Mouse (Mus musculus) heart, adult 8-10 months (tissue): Measurements from ENCODE around the gene Akr1c14. TPM values are rescaled to one million over a fixed set of nuclear protein-coding genes. Genes with fewer than 3 reads are reported as not detected.
"Not testable (repeated sequence)": the region's sequence is repeated elsewhere in the genome, so short reads cannot be mapped to it uniquely, and the experiment has no call there.

Source experiments
- DNase-seq: peaks from one replicate; pipeline ENCODE4 v3.0.0; 2022; ENCODE audit warnings: low spot score
- total RNA-seq, 4 experiments: library from RNA; stranded (reverse); gene quantifications; 2 replicates each; pipeline ENCODE4 v1.2.4; 2022

Gene Akr1c14
- 10 to 100 TPM in 1 of 4 experiments, 1 to 10 TPM in 3; 6.3 to 13.4 (median 8.9) TPM for total RNA-seq

DNA sequence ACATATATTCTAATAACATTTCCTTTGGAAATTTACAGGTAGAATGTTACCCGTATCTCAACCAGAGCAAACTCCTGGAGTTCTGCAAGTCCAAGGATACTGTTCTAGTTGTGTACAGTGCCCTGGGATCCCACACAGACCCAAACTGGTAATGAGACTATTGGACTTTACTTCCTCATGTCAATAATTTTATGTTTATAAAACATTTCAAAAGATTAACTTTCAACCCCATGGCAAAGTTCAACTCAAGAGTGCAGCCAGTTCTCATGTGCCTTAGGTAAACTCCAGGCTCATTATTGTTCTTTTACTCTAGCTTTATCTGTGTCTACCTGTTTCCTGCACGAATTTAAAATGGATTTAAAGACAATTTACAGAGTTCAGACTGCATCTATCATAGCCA, at the start of gene Akr1c14:
TSS of gene Akr1c14 (plus strand) at position 293 of the 400 bp plus-strand sequence.
- DNase-seq = no peak

DNA sequence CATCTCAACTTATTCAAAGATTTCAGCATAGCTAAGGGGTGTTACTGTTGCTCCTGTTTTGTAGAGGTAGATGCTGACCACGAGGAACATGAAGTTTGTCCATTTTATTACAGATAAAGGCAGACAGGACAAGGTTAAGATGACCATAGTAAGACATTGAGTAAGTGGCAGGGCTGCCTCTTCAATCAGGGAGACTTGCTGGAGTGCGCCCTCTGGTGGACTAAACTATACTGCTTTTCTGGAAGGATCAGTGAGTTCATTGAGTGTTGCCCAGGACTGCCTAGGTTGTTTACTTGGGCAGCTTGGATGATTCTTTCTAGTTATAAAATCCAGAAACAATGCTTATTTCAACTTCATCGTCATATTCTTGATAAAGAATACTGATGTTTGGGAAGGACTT, 47.1 kb upstream of the Akr1c14 start:
- peak; percentile 62 for DNase-seq

DNA sequence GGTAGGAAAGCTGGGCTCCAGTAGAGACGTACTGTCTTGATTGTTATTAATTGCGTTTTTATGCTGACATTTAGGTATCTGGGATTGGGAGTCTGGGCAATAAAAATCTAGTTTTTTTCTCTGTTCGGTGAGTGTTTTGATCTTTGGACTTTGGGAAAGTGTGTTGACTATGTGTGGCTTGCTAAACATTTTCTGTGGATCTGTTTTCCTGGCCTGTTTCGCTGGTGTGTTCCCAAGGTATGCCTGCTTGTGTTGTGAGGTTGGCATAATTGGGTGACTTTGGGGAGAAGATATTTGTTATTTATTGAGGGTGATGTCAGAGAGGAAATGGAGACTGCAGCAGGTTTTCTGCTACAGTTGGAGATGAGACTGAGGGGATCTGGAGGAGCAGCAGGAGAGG, 38.0 kb upstream of the Akr1c14 start:
- no peak for DNase-seq

DNA sequence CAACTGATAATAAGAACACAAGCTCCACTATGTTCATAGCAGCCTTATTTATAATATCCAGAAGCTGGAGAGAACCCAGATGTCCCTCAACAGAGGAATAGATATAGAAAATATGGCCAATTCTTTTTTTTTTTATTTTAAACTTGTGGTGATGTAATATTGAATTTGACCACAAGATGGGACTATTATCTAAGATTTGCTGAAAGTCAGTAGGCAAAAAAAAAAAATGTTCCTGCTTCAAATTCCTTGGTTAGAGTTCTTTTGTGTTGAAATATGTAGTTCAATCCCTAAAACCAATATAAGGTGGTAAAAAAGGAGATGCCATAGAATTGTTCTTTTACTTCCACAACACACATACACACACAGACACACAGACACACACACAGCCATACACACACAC, 35.0 kb upstream of the Akr1c14 start:
- no peak for DNase-seq

DNA sequence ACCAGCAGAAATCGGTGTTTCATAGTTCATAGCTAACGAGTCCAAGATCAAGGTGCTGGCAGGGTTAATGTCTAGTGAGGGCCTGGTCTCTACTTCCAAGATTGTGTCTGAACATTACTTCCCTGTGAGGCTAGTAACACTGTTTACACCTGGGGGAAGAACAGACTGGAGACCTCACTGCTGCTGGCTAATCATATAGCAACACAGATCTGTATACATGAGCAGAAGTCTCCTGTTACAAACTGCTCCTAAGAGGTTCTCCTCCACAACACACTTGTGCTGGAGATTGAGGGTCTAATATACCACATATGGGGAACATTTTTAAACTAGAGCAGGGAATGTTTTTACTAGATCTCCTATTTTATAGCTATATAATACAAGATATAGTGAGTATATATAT, 18.9 kb upstream of the Akr1c14 start:
- no peak for DNase-seq

DNA sequence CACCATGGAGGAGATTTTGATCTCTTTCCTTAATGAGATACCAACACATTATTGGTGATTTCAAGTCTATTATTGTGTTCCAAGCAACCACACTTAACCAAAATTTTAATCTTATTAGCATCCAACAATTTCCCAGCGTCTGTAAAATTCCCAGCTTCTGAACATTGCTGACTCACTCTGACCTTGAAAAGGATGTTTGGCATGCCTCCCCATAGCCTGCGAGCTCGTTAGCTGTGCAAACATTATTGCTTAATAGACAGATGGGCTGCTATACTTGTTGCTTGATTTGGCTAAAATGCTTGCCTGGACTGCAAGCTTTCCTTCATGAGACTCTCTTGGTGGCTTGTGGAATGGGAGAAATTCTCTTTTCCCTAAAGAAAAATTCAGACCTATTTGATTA, 16.3 kb upstream of the Akr1c14 start:
- DNase-seq = peak; percentile 54

DNA sequence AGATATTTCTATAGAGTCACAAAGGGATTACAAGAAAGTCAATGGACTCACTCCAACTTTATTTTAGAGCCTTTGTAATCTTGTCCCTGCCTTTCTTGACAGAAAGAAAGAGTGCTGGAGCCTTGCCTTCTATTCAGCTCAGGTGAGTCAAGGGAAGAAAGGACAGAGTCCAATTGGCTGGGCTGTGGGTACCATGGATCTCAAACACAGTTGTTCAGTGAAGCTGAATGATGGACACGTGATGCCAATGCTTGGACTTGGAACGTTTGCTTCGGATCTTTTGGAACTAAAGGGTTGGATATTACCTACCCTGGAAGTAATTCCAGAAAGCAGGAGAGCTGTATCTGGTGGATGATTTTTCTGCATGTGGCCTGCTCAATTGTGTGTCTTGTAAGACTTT, 13.8 kb upstream of the Akr1c14 start:
- no peak for DNase-seq

DNA sequence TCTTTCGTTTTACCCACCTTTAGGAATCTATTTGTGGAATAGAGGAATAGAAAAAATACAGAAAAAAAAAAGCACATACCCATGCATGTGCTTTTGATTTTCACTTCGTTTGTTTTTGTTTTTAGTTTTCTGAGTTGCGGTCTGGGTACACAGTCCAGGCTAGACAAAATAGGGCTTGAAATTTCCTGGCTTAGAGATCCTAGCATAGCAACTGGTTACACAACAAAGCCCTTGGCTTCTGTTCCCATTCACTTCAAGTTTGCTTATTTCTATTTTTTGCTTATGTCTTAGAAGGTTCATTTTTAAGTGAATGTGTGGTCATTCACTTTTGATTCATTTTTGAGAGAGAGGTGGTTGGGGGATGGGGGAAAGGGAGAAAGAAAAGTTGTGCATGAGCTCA, 2.7 kb upstream of the Akr1c14 start:
- DNase-seq = no peak

DNA sequence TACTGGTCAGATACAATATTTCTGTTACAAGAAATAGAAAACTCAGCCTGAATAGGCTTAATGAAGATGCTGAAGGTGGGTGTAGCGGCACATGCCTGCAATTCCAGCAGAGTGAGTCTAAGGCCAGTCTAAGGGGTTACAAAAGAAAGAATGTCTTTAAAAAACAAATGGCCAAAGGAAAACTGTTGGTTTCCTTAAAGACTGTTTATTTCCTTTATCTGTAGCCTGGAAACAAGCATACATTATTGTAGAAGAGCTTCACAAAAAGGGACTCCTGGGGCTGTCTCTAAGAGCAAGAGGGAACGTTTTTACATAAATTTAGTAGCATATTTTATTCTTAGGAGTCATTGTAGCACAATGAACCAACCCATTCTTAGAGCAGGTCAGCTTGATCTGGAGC, 2.0 kb upstream of the Akr1c14 start:
- no peak for DNase-seq

DNA sequence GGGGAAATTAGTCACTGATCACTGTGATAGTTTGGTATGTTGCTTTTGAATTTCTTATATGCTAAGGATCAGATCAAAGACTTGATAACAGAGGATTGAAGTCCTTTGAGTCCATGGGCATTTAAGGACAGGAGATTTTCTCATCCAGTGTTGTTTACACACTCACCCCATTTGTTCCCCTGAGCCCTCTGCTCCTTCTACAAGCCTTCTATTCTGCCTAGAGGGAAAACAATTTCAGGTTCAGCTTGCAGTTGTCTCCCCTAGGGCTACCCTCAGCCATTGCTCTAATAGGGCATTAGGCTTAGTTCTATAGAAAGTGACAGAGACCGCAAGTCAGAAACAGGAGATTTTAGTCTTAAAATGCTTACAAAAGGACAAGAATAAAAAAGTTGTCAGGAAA, 585 bp upstream of the Akr1c14 start:
- no peak for DNase-seq

DNA sequence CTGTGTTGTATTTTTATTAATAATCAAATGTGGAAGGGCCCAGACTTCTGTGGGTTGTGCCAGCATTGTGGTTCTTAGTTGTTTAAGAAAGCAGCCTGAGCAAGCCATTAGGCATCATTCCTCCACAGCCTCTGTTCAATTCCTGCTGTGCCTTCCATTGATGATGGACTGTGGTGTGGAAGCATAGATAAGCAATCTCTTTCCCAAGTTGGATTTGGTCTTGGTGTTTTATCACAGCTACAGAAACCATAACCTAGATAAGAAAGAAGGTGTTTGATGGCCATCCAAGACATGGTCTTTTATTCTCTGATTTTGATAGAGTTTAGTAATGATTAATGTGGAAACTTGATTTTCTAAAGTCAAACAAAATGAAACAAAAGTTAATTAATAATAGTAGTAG, 844 bp downstream of the Akr1c14 start:
- DNase-seq = no peak

DNA sequence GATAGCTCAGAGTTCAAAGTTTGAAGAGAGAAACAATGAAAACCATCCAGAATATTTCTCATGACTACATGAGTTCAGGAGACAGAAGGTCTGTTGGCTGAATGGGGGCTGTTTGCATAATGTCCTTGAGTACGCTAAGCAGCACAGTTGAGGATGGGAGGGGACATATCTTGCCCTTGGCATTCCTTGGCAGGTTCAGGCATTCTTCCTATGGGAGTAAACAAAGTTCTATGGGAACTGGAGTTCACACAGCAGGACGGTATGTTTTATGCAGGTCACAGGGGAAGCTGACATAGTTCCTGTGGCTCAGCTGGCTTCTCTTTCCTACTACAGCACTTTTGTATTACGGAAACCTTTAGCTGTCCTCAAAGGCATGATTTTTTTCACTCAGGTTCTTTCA, 6.6 kb downstream of the Akr1c14 start:
- DNase-seq = no peak

DNA sequence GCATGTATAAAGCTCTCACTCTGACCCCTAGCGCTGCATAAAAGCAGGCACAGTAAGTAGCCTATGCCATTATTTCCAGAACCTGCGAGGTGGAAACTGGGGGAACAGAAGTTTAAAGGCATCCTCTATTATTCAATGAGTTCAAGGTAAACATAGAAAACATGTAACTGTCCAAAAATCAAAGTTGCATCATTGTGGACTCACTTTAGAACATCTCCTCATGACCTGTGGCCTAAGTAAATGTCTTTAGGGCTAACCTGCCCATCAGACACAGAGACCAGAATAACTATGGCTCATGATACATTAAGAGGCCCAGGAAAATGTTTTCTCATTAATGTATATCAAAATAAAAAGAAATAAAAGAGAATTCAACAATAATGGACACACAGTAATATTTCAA, 7.4 kb downstream of the Akr1c14 start:
- no peak for DNase-seq

DNA sequence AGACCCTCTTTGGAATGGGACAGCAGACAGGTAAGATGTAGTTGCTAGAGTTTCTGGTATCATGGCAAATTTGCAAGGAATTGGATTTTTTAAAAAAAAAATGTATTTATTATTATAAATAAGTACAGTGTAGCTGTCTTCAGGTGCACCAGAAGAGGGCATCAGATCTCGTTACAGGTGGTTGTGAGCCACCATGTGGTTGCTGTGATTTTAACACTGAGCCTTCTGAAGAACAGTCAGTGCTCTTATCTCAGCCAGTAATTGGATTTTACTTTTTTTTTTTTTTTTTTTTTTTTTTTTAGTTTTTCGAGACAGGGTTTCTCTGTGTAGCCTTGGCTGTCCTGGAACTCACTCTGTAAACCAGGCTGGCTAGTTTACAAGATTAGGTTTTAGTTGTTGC, 9.4 kb downstream of the Akr1c14 start:
- DNase-seq = not testable (repeated sequence)

DNA sequence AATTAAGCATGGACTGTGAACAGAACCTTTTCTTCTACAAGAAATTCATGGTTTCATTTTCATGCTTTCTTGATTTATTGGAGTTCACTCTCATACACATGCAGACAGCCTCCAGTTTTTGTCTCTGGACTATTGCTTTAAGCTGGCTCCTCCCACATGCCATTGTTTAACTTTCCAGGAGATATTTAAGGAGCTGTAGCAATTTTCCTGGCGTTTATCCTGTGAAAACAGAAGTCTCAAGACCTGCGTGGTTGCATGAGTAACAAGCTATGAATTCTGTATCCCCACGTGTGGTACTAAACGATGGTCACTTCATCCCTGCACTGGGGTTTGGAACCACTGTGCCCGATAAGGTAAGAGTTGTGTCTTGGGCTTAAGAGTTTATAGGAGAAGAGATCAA, 10.6 kb downstream of the Akr1c14 start:
- DNase-seq = peak; percentile 62

DNA sequence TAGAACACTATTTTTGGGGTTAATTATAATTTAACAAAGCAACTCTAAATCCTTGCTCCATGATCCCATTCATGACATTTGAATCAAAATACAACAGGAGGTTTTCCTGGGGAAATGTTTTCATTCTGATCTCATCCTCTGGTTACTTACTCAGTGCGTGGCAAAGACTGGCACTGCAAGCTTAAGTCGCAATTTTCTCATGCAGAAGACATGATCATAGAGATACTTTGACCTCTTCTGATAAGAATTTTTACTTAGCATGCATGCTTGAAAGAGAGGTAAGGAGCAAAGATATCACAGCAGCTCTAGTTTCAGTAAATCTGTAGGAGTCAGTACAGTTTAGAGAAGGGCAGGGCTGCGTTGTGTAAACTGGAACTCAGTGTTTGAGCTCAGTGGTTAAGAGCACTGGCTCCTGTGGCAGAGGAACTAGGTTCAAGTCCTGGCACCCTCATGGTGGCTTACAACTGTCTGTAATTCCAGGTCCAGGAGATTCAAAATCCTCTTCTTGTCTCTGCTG, 11.5 kb downstream of the Akr1c14 start:
- DNase-seq = no peak

DNA sequence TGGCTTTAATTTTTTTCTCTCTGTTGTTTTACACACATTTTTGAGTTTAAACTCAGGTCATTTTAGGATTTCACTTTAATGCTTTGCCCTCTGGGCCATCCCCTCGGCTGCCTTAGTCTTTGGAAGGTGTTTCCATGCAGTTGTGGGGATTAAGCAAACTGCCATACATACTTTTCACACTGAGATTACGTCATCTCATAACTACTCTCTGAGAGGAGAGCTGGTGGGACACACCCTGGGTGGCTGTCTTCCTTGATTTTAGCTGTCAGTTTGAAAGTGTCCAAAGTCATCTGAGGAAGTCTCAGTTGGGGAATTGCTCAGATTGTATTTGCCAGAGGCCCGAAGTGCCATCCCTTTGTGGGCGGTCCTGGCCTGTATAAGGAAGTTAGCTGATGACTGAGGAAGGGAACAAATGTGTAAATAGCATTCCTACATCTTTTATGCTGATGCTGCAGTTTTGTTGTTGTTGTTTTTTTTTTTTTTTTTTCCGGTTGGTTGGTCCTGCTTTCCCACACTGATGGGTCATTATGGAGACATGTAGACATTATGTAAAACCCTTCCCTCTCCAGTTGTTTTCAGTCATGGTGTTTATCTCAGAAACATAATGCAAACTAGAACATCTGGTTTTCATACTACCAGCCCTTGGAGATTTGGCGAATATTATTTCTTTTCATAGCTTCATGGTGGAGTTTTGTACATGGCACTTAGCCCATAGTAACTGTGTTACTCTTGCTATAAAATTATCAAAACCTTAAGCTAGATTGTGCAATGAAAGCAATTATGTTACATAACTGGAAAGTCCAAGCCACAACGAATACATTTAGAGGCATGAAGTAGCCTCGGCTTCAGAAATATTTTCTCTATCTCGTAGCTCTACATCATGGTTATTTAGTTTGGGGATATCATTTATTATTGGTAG, 28.0 kb downstream of the Akr1c14 start:
- DNase-seq = no peak

DNA sequence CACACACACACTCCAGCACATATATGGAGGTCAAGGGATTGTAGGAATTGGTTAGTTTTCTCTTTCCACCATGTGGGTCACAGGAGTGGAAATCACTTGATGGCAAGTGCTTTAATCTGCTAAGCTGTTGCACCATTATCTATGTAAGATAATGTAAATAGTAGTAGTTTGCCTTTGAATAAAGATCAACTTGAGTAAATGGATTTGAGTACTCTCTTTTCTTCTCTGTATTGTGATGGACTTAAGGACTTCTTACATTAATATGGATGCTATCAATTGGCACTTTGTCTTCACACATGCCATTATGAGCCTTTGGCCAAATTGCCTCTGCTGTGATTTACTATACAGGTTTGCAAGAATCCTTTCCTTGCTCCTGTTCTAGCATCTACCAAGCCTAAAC, 31.1 kb downstream of the Akr1c14 start:
- DNase-seq = no peak

DNA sequence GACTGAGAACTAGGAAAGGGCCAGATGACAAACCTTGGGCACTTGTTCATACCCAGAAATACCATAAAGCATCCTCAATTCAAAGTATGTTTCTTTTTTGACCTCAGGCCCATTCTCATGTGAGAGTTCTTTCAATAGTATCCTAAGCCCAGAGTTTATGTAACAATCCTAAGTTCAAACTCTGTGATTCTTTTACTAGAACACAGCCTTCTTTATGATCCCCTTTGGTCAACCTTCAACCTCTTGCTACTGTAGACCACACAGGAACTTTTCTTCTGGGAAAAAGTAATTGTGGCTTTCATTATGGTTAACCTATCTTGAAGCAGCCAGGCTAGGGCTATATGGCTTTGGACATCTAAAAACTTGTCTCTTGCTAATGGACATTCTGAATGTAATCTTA, 52.9 kb downstream of the Akr1c14 start:
- no peak for DNase-seq

DNA sequence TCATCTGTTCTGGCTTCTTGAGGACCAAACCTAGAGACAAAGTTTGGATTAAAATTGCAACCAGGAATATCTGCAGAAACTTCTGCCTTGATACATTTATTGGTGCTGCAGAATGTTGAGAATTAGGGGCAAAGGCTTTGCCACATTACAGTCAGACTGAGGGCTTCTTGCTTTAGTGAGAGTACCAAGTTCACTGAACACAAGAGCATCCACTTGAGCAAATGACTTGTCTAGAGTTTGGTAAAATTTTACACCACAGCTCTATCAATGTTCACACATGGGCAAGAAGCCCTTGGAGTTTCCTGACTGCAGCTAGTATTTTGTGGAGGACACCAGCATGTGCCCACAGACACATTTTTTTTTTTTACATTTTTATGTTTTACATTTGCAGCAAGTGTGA, 53.9 kb downstream of the Akr1c14 start:
- no peak for DNase-seq

DNA sequence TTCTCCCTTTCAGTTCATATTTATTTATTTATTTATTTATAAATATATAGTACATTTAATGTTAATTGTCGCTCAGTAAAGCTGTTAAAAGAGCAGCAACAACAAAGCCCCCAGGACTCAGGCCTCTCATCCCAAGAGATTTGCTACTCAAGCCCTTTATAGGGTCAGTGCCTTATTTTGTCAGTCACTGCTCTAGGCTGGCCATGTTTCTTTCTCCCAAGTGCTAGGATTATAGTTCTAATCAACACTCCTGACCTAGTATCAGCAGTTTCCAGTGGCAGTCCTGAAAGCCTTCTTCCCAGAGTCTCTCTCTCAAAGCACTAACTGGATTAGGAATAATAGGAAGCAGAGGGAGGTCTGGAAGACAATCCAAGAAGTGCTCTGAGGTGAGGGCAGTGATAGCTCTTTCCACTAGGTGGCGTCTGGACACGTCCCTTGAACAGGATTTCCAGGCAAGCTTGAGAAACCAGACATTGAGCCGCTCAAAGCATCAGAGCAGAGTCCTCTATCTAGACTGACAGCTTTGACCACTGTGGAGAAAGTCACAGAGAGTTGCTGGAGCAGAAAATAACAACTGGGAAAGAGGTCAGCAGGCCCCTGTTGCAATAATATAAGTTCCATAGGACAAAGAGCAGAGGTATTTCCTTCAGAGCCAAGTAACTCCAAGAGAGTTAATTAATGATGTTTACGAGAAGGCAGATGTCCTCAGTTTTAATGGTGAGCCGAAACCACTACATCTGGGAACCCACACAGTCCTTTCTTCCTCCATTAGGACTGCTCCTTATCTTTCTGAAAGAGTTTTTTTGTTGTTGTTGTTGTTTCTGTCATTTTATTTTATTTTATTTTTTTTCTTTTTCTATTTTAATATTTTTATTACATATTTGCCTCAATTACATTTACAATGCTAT, 61.7 kb downstream of the Akr1c14 start:
- DNase-seq = peak; percentile 53

DNA sequence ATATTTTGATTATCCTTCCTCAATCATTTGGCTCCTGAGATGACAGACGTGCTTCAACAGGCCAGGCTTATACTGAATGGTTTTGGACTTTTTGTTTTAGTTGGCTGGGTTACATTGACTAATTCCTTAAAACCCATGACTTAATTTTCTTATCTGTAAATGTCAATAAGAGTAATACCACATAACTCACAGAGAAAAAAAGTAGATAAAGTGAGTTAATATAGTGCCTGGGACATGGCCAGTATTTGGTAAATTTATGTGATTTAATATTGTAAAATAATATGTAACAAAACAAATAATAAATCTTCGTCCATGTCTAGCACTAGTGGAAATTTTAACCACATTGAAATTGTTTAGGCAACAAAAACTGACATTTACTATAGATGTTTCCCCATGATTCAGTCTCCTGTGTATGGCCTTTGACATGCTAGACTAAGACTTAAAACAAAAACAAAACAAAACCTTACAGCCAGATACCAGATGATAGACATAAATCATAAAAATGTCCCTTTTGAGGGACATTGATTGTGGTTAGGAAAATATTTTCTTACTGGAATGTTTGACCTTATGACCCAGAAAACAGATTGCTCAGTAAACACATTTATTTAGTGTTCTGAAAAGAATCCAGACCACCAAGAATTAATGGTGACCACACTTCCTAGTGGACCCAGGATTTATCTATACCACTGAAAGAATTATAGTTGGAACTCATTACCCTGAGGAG, 70.5 kb downstream of the Akr1c14 start:
- DNase-seq = no peak
